Mouse (Mus musculus) ZHBTc4 (cell line): ENCODE results near the gene Plekhj1.

Experiments
- DNase-seq: peaks from one replicate; pipeline ENCODE4 v3.0.0-alpha.2; 2011; ENCODE audit warnings: low read depth, low spot score

The Plekhj1 gene

GRCm38 (mm10) chr10:80805925-80806324 lies 7.5 kb upstream of the Plekhj1 start:
- peak; percentile 79 for DNase-seq

GRCm38 (mm10) chr10:80805322-80805721 lies 6.9 kb upstream of the Plekhj1 start:
- DNase-seq, result no peak

GRCm38 (mm10) chr10:80804916-80805315 lies 6.5 kb upstream of the Plekhj1 start, which contains the start of gene Amh:
Amh (plus strand) TSS chr10:80805243.
- DNase-seq, result no peak

- DNase-seq, result no peak
These were observed 5.9 kb upstream of the Plekhj1 start for GRCm38 (mm10) chr10:80804340-80804739.

- no peak for DNase-seq
These were observed 4.6 kb upstream of the Plekhj1 start for GRCm38 (mm10) chr10:80802996-80803395.

GRCm38 (mm10) chr10:80802204-80802912 lies 3.9 kb upstream of the Plekhj1 start:
- DNase-seq, result no peak

DNA sequence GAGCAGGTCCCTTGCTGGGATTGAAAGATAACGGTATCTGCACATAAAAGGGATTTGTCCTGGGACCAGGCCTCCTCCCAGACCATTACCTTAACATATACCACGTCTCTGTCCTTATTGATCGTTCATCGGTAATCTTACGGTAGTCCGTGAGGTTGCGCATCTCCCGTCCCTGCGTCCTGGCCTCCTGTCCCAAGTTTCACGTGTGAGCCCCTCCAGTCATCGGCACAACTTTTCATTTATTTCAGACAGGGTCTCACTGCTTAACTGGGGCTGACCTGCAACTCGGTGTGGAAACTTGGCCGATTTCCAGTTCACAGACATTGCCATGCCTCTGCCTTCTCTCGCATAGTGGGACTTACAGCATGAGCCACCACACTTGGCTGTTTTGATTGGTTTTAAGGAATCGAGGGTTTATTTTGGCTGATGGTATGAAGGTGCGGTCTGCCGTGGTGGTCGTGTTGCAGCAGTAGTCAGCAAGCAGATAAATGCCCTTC lies 692 bp upstream of the Plekhj1 start:
- DNase-seq, result no peak

GRCm38 (mm10) chr10:80797186-80798149 lies 958 bp downstream of the Plekhj1 start:
- DNase-seq, result no peak

- DNase-seq, result no peak
These were observed 2.0 kb downstream of the Plekhj1 start for GRCm38 (mm10) chr10:80796307-80796848.

DNA sequence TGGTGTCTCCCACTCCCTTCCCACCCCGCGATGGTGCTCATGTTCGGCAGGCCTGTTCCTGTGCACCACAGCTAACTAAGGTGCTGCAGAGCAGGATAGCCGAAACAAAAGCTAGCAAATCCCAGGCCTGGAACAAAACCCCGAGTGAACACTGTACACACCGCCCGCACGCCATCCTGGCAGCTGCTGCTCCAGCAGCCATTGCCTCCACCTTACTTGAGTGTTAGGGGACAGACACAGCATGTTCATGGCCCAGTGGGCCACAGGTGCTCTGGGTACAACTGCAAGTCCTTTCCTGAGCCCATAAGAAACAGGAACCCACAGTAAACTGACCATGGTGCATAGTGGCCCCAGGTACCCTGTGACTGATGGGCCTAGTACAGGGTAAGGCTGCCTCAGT lies 3.7 kb downstream of the Plekhj1 start:
- DNase-seq, result no peak

DNA sequence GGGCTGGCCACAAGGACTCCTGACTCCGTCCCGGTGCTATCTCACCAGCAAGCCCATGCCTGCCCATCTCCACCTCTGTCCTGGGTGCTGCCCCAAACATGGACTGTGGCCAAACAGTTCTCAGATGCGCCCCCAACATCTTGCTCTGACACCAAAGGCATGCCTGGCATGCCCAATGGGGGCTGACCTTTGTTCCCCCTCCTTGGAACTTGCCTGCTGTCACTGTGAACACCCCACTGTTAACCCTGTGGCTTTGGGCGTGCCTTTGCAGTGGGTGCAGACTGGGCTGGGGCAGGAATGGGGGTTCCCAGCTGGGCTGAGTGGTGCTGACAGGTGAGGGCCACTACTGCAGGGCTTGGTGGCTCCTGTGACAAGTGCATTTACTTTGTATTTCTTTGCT lies 4.6 kb downstream of the Plekhj1 start:
- DNase-seq, result no peak

DNA sequence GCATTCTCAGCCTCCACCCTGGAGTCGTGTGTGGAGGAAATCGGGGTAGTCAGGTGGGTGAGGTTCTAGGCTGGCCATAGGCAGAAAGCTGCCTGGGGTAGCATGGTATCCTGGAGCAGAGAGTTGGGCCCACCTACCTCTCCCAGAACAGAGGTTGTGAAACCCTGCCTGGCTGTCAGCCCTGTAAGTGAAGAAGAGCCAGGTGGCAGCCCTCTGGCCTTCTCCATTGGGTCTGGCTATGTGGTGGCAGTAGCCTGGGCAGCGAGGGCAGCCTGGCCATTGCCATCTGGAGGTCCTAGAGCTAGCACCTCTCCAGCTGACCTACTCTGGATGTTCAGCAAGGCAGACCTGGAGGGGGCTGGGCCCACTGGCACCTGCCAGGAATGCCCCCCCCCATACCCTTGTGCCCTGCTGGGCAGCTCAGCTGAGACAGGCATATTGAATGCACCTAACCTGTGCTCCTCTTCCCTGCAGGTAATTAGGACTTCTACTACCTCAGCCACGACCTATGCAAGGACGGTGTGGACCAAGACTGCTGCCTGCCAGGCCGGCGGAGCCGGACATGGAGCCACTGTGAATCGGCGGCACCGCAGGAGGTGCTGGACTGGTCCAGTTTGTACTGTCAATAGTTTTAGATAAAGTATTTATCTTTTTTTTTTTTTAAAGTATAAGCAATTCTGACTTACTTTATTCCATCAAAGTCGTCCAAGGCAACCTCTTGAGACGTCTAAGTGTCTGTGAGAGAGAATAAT lies 5.2 kb downstream of the Plekhj1 start:
- no peak for DNase-seq

DNA sequence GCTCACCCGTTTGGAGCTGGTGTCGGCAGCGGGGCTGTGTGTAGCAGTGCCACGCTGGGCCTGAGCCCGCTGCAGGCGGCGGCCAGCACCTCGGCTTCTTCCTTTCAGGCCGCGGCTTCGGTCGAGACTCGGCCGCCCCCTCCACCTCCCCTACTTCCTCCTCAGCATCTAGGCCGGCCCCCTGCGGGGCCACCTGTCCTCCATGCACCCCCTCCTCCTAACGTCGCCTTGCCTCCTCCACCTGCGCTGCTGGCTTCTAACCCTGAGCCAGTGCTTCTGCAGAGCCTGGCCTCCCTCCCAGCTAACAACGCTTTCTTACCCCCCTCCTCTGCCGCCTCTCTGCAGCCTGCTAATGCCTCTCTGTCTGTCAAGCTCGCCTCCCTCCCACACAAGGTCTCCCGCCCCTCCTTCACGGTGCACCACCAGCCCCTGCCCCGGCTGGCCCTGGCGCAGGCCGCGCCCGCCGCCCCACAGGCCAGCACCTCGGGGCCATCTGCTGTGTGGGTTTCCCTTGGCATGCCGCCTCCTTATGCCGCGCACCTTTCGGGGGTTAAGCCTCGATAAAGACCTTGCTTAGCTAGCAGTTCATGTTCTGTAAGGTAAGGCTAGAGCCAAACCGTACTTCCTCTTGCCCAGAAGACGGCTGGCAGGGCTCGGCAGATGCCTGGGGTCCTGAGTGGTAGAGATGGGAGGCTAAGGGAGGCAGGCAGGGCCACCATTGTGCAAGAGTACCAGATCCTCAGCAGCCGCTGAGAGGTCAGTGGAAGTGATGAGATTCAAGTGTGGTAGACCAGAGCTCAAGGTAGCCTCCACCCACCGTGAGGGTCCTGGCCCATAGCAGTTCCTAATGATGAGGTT lies 6.0 kb downstream of the Plekhj1 start:
- peak; percentile 44 for DNase-seq

DNA sequence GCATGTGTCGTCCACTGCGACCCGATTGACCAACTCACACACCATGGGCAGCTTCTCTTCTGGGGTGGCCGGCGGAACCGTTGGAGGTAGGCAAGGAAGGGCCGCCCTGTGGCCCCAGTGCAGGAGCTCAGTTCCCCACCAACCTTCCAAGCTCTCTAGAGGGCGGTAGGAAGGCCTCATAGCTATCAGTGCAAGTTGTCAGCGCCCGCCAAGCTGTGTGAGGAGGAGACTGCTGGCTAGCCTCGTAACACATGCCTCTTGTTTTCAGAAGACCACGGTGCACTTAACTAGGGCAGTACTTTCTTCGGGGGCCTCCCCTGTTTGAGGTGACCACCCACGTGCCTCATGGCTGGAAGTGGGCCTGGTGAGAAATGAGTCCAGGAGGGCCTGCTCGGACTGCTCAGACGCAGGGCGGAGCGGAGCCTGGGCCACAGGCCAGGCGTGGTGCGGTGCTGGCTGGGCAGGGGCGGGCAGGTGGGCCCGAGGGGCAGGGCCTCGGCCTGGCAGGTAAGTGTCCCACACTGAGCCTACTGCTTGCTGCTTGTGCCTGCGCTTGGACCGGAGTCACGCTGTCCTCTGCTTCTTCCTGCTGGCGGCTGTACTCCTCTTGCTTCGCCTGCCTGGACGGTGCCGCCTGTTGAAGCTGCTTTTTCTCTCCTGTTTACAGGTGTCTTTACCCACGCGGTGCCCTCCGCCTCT lies 6.8 kb downstream of the Plekhj1 start:
- DNase-seq, result peak; percentile 52

DNA sequence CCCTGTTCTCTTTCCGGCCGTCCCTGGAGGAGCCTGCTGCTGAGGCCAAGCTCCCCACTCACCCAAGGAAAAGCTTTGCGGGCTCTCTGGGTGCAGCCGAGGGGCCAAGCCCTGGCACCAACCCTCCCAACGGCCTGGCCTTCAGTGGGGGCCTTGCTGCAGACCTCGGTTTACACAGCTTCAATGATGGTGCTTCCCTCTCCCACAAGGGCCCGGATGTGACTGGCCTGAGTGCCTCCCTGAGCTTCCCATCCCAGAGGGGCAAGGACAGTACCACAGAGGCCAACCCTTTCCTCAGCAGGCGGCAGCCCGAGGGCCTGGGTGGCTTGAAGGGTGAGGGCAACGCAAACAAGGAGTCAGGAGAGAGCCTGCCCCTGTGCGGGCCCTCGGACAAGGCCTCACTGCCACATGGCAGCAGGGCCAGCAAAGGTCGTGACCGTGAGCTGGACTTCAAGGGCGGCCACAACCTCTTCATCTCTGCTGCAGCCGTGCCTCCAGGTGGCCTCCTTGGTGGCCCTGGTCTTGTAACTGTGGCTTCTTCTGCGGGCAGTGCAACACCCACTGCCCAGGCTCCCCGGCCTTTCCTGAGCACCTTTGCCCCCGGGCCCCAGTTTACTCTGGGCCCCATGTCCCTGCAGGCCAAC lies 7.5 kb downstream of the Plekhj1 start:
- no peak for DNase-seq

GRCm38 (mm10) chr10:80787517-80787916 lies 10.9 kb downstream of the Plekhj1 start:
- DNase-seq, result no peak

DNA sequence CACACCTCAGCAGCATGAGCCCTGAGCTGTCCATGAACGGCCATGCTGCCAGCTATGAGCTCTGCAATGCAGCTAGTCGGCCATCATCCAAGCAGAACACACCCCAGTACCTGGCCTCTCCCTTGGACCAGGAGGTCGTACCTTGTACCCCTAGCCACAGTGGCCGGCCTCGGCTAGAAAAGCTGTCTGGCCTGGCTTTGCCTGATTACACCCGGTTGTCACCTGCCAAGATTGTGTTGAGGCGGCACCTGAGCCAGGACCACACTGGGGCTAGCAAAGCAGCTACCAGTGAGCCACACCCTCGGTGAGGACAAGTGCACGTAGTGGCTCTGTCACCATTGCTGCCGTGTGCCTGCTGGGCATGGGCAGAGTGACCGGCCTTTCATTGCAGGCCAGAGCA lies 12.5 kb downstream of the Plekhj1 start:
- DNase-seq, result no peak

- DNase-seq, result no peak
These were observed 13.6 kb downstream of the Plekhj1 start for GRCm38 (mm10) chr10:80784871-80785270.

DNA sequence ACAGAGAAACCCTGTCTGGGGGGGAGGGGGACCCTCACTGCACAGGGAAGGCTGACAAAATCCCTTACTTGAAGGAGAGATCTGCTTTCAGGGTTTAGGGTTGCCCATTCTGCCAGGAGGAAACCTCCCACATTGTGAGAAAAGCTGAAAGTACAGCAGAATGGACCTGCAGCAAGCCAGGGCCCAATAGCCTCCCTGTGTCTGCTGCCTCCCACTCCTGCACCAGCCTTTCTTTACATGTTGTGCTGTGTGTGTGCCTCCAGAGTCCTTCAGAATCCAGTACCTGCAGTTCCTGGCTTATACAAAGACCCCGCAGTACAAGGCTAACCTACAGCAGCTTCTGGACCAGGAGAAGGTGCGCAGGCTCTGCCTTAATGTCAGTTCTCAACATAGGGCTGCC lies 14.1 kb downstream of the Plekhj1 start:
- no peak for DNase-seq
